Mouse (Mus musculus): ENCODE data around the gene Rnase2b.

DNA sequence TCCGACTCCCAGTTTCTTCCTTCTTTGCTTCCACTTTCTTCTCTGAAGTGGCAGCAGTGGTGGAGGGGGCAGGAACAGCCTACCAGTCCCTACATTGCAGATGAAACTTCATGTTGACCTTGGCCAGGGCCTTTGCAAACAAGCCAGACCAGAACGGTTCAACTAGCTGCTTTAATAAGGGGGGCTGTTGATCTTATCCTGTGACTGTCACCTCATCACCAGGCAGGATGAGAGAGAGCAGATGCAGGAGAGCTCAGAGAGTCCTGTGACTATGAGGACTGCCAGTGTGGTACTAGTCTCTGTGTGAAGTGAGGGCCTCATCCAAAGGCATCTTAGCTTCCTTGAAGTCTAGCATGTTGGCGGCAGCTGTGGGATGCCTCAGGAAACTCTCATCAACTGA, 14.1 kb upstream of the Rnase2b start:
- TF ChIP-seq CTCF (IDR thresholded peaks at IDR 0.05; ENCODE audit: low read depth) (no peak), EP300 (optimal IDR thresholded peaks at IDR 0.05) (no peak)
